Mouse (Mus musculus) heart, embryonic 16.5 days (tissue): ENCODE data around the gene Gm1043. TPM values are rescaled to one million over a fixed set of nuclear protein-coding genes. Genes with fewer than 3 reads are reported as not detected.
A peak's percentile ranks its signal among the peaks of the same experiment; 100 is the strongest.

ENCODE experiments used
- ATAC-seq: fragments of 200-750 bp; cut with Nextera tagmentation; replicated peaks from 2 replicates; pipeline ENCODE4 v1.8.0; 2017; ENCODE audit warnings: moderate number of reproducible peaks; ENCODE audit not compliant: insufficient read depth, low FRiP score; ENCODE audit errors: extremely low read depth
- H3K27ac ChIP-seq: fragments of 300-500 bp; sonication (generic); 2 replicates; pipeline ENCODE4 v1.5.1; 2014; ENCODE audit warnings: mild to moderate bottlenecking, low read length, control low read depth, moderate library complexity
- H3K27me3 ChIP-seq: fragments of 300-500 bp; sonication (generic); 2 replicates; pipeline ENCODE4 v1.6.1; 2014; ENCODE audit warnings: low read length, mixed read lengths; ENCODE audit not compliant: control insufficient read depth, insufficient read depth
- H3K36me3 ChIP-seq: fragments of 300-500 bp; sonication (generic); 2 replicates; pipeline ENCODE4 v1.6.1; 2014; ENCODE audit not compliant: control insufficient read depth, insufficient read depth
- H3K4me1 ChIP-seq: fragments of 300-500 bp; sonication (generic); 2 replicates; pipeline ENCODE4 v1.6.1; 2014; ENCODE audit warnings: low read length, mixed read lengths; ENCODE audit not compliant: control insufficient read depth, insufficient read depth
- H3K4me2 ChIP-seq: fragments of 300-500 bp; sonication (generic); 2 replicates; pipeline ENCODE4 v1.6.1; 2014; ENCODE audit warnings: low read depth, mild to moderate bottlenecking, control low read depth, low read length
- H3K4me3 ChIP-seq: fragments of 300-500 bp; sonication (generic); 2 replicates; pipeline ENCODE4 v1.5.1; 2014; ENCODE audit warnings: mild to moderate bottlenecking, control low read depth, low read length
- H3K9ac ChIP-seq: fragments of 300-500 bp; sonication (generic); 2 replicates; pipeline ENCODE4 v1.6.1; 2014; ENCODE audit warnings: low read length, control low read depth
- H3K9me3 ChIP-seq: fragments of 300-500 bp; sonication (generic); replicated peaks from 2 replicates; pipeline ENCODE4 v1.6.1; 2016; ENCODE audit warnings: low read length; ENCODE audit not compliant: control insufficient read depth
- WGBS: fragments of 180-500 bp; shearing (Covaris S2); extraction: QIAGEN DNeasy Blood & Tissue Kit; methylation state at CpG from one replicate; pipeline ENCODE4 v1.1.7; 2014; 5-methylcytosine and 5-hydroxymethylcytosine counted together
- polyA plus RNA-seq: library from polyadenylated mRNA; unstranded; fragments of >200 nt; fragmentation: Nextera tagmentation; extraction: Ambion mirVana; gene quantifications from 2 replicates; pipeline ENCODE4 v1.2.1, GENCODE M21; 2015

The Gm1043 gene
- polyA plus RNA-seq, 1 experiment from 2014 or later, result not detected

DNA sequence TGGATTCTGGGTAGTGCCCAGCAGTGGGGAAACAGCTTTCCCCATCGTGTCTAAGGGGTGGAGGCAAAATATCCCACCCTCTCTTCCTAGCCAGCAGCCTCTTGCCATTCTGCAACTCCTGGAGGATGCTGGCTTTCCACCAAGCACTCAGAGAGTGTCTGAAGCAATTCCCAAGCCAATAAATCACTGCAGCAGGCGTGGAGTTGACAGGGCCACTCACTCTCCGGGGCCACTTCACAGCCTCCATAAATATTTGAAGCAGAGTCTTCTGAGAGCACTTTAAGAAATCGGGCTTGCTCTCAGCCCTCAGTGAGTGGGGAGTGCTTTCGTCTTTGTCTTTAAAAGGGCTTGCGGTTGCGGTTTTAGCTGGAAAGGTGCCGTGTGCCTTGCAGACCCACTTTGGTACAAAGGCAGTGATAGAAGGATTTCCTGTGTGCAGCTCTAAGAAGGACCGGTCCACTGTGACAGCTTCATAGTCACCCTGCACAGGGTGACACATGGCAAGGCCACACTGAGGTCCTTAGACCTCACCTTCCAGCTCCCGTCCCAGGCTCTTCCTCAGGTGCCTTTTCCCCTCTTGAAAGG, 111.6 kb downstream of the Gm1043 start:
- 47% methylated on average over 10 of the region's 10 CpGs for WGBS
- H3K36me3 ChIP-seq, result no peaks in the 10 kb centered on the region
- no peak overlapping the region for H3K27ac ChIP-seq
- no peak overlapping the region for H3K9ac ChIP-seq
- H3K27me3 ChIP-seq, result peaks cover 6% of the 10 kb centered on the region; the same call in 1 of the 2 replicates
- peaks cover 14% of the 10 kb centered on the region for H3K4me1 ChIP-seq
- no peak overlapping the region for H3K4me3 ChIP-seq
- no peaks in the 10 kb centered on the region for H3K9me3 ChIP-seq
- H3K4me2 ChIP-seq, result no peak overlapping the region
- no peak for ATAC-seq

GRCm38 (mm10) chr5:37197423-37197822, 112.3 kb downstream of the Gm1043 start:
- H3K27ac ChIP-seq, result no peak overlapping the region
- WGBS, result 58% methylated on average over 3 of the region's 3 CpGs
- no peaks in the 10 kb centered on the region for H3K36me3 ChIP-seq
- no peak overlapping the region for H3K4me2 ChIP-seq
- H3K27me3 ChIP-seq, result peaks cover 6% of the 10 kb centered on the region; the same call in 1 of the 2 replicates
- H3K4me1 ChIP-seq, result peaks cover 14% of the 10 kb centered on the region
- no peak overlapping the region for H3K4me3 ChIP-seq
- no peak overlapping the region for H3K9ac ChIP-seq
- H3K9me3 ChIP-seq, result no peaks in the 10 kb centered on the region
- no peak for ATAC-seq

GRCm38 (mm10) chr5:37198011-37198688, 113.0 kb downstream of the Gm1043 start:
- H3K9me3 ChIP-seq, result no peaks in the 10 kb centered on the region
- H3K27me3 ChIP-seq, result peaks cover 3% of the 10 kb centered on the region; the same call in 1 of the 2 replicates
- WGBS, result 16% methylated on average over 2 of the region's 2 CpGs
- H3K36me3 ChIP-seq, result no peaks in the 10 kb centered on the region
- H3K27ac ChIP-seq, result no peak overlapping the region
- H3K4me2 ChIP-seq, result no peak overlapping the region
- no peak overlapping the region for H3K9ac ChIP-seq
- ATAC-seq, result peak; percentile 68
- H3K4me1 ChIP-seq, result peaks cover 14% of the 10 kb centered on the region
- H3K4me3 ChIP-seq, result no peak overlapping the region

DNA sequence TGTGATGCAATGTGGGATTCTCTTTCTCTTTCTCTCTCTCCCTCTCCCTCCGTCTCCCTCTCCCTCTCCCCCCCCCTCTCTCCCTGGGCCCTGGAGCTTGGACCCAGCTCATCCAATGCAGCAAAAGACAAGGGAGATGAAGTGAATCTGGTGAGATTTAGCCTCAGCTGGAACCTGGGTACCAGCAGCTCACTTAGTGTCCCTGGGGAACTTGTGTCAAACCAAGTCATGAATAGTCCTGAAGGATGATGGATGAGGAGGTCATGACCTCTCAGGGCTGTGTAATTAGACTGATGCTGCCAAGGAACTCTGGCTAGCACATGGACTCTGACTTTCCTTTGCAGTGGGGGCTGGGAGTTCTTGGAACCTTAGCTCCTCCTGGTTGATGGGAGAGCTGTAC, 117.1 kb downstream of the Gm1043 start:
- peaks cover 10% of the 10 kb centered on the region for H3K4me1 ChIP-seq
- H3K27me3 ChIP-seq, result no peaks in the 10 kb centered on the region
- no peaks in the 10 kb centered on the region for H3K36me3 ChIP-seq
- H3K4me2 ChIP-seq, result no peak overlapping the region
- H3K4me3 ChIP-seq, result no peak overlapping the region
- WGBS, result 35% methylated on average over 1 of the region's 1 CpGs
- no peak overlapping the region for H3K9ac ChIP-seq
- no peaks in the 10 kb centered on the region for H3K9me3 ChIP-seq
- H3K27ac ChIP-seq, result no peak overlapping the region
- ATAC-seq, result no peak

DNA sequence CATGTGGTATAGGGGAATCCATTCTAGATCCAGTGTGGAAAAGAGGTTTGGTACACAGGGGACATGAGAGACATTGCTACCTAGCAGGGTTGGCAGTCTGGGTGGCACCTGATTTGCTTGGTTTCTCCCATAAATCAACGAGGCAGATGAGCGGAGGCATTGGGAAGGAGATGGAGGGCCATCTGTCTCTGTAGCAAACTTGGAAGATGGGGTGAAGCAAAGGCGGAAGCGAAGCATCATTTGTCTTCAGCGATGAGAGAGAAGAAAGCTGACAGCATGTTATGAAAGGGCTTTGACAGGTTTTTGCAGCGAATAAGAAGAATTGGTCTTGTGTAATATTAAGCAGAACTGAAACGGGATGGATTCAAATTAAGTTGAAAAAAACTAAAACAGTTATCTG, 119.7 kb downstream of the Gm1043 start:
- Histone ChIP-seq H3K4me2 (no peak overlapping the region), H3K9ac (no peak overlapping the region), H3K9me3 (no peaks in the 10 kb centered on the region), H3K4me1 (no peaks in the 10 kb centered on the region), H3K4me3 (no peak overlapping the region), H3K27me3 (no peaks in the 10 kb centered on the region), H3K27ac (no peak overlapping the region), H3K36me3 (no peaks in the 10 kb centered on the region)
- 75% methylated on average over 7 of the region's 7 CpGs for WGBS
- no peak for ATAC-seq

GRCm38 (mm10) chr5:37205420-37205819, 120.2 kb downstream of the Gm1043 start:
- ATAC-seq, result no peak
- Histone ChIP-seq H3K4me3 (no peak overlapping the region), H3K36me3 (no peaks in the 10 kb centered on the region), H3K9ac (no peak overlapping the region), H3K27ac (no peak overlapping the region), H3K9me3 (no peaks in the 10 kb centered on the region), H3K4me2 (no peak overlapping the region), H3K27me3 (no peaks in the 10 kb centered on the region), H3K4me1 (no peaks in the 10 kb centered on the region)
- 75% methylated on average over 1 of the region's 1 CpGs for WGBS

- Histone ChIP-seq H3K4me2 (no peak overlapping the region), H3K9ac (no peak overlapping the region), H3K27me3 (no peaks in the 10 kb centered on the region), H3K36me3 (no peaks in the 10 kb centered on the region), H3K27ac (no peak overlapping the region), H3K4me1 (no peaks in the 10 kb centered on the region), H3K9me3 (no peaks in the 10 kb centered on the region), H3K4me3 (no peak overlapping the region)
- ATAC-seq, result no peak
- 56% methylated on average over 2 of the region's 2 CpGs for WGBS
Observed at GRCm38 (mm10) chr5:37206364-37206763, 121.2 kb downstream of the Gm1043 start.

- no peaks in the 10 kb centered on the region for H3K4me1 ChIP-seq
- no peak overlapping the region for H3K4me2 ChIP-seq
- no peaks in the 10 kb centered on the region for H3K9me3 ChIP-seq
- H3K4me3 ChIP-seq, result no peak overlapping the region
- no peaks in the 10 kb centered on the region for H3K36me3 ChIP-seq
- H3K9ac ChIP-seq, result no peak overlapping the region
- WGBS, result 70% methylated on average over 9 of the region's 9 CpGs
- H3K27ac ChIP-seq, result no peak overlapping the region
- no peak for ATAC-seq
- H3K27me3 ChIP-seq, result 0 out of 2 replicates have a peak, but pooled peaks cover 2% of the 10 kb centered on the region
Observed at GRCm38 (mm10) chr5:37212938-37213708, 128.0 kb downstream of the Gm1043 start.

GRCm38 (mm10) chr5:37213709-37214103, 128.5 kb downstream of the Gm1043 start:
- Histone ChIP-seq H3K4me2 (no peak overlapping the region), H3K27me3 (0 out of 2 replicates have a peak, but pooled peaks cover 2% of the 10 kb centered on the region), H3K27ac (no peak overlapping the region), H3K9me3 (no peaks in the 10 kb centered on the region), H3K4me3 (no peak overlapping the region), H3K4me1 (no peaks in the 10 kb centered on the region), H3K36me3 (no peaks in the 10 kb centered on the region), H3K9ac (no peak overlapping the region)
- no peak for ATAC-seq
- WGBS, result 64% methylated on average over 4 of the region's 4 CpGs
